Mouse (Mus musculus) right cerebral cortex, adult 2 months (tissue): ENCODE results near the gene Rhog.

ENCODE experiments used
- DNase-seq, 2 experiments: peaks; one replicate each; pipeline ENCODE4 v3.0.0; 2021 to 2022; ENCODE audit warnings: low spot score in 2 of 2

Gene Rhog

GRCm38 (mm10) chr7:102222336-102222735 is 33.5 kb downstream of the Rhog start:
- no peak for DNase-seq

GRCm38 (mm10) chr7:102221899-102222298 is 34.0 kb downstream of the Rhog start:
- DNase-seq: no peak

GRCm38 (mm10) chr7:102211071-102211470 is 44.8 kb downstream of the Rhog start:
- no peak for DNase-seq

GRCm38 (mm10) chr7:102209756-102210721 is 45.8 kb downstream of the Rhog start, which contains the start of the genes Nup98 and Pgap2:
Gene Nup98, minus strand, starts transcription at chr7:102210176.
Gene Pgap2, plus strand, starts transcription at chr7:102210208.
- DNase-seq: peak; percentile 99

- DNase-seq: no peak
Measured at GRCm38 (mm10) chr7:102208806-102209363, 47.0 kb downstream of the Rhog start.

- DNase-seq: no peak
Measured at GRCm38 (mm10) chr7:102205646-102206045, 50.2 kb downstream of the Rhog start.

GRCm38 (mm10) chr7:102204296-102204857 is 51.5 kb downstream of the Rhog start:
- DNase-seq: no peak

GRCm38 (mm10) chr7:102200996-102201785 is 54.7 kb downstream of the Rhog start:
- no peak for DNase-seq

GRCm38 (mm10) chr7:102200576-102200975 is 55.3 kb downstream of the Rhog start:
- no peak for DNase-seq

- DNase-seq: no peak
Measured at GRCm38 (mm10) chr7:102192356-102192755, 63.5 kb downstream of the Rhog start.
